Mouse (Mus musculus) erythroid progenitor cell, adult 5-6 weeks (primary cell): ENCODE measurements around the gene Tcp11. TPM values are rescaled to one million over a fixed set of nuclear protein-coding genes. Genes with fewer than 3 reads are reported as not detected.
A peak's percentile ranks its signal among the peaks of the same experiment; 100 is the strongest.

Source experiments
- ATAC-seq: replicated peaks from 2 replicates; pipeline ENCODE4 v1.8.0; 2016; ENCODE audit warnings: moderate number of reproducible peaks, mild to moderate bottlenecking, moderate TSS enrichment, inconsistent platforms; ENCODE audit not compliant: poor library complexity, low FRiP score, severe bottlenecking
- total RNA-seq, 2 experiments: library from RNA; stranded (forward) in 1 of 2; stranded (reverse) in 1 of 2; fragments of 150-400 nt in 1 of 2; fragments of 186-747, 209-891 nt in 1 of 2; gene quantifications; 2 replicates each; pipeline versions ENCODE4 v1.2.3 to v1.2.4; 2015 to 2017; ENCODE audit warnings: low replicate concordance in 2 of 2

The Tcp11 gene
- not detected in 2 replicates for total RNA-seq (2015; ENCODE audit: low replicate concordance)
- not detected in 2 replicates for total RNA-seq (2017; ENCODE audit: low replicate concordance)

- peak; percentile 44; the same call in 1 of the 2 replicates for ATAC-seq
Observed at GRCm38 (mm10) chr17:28080045-28080816, at the start of gene Tcp11. Gene Tcp11, minus strand, starts transcription at chr17:28080639.

GRCm38 (mm10) chr17:28129796-28130195 lies 49.4 kb upstream of the Tcp11 start:
- no peak for ATAC-seq

- no peak for ATAC-seq
Observed at GRCm38 (mm10) chr17:28124368-28124767, 43.9 kb upstream of the Tcp11 start.

- no peak for ATAC-seq
Observed at GRCm38 (mm10) chr17:28123627-28124026, 43.2 kb upstream of the Tcp11 start.

- no peak for ATAC-seq
Observed at GRCm38 (mm10) chr17:28122949-28123348, 42.5 kb upstream of the Tcp11 start.

- ATAC-seq = no peak
Observed at GRCm38 (mm10) chr17:28120460-28120859, 40.0 kb upstream of the Tcp11 start.

- no peak for ATAC-seq
Observed at GRCm38 (mm10) chr17:28117451-28118209, 37.2 kb upstream of the Tcp11 start.

GRCm38 (mm10) chr17:28116335-28116734 lies 35.9 kb upstream of the Tcp11 start:
- ATAC-seq = no peak

GRCm38 (mm10) chr17:28112266-28112665 lies 31.8 kb upstream of the Tcp11 start:
- ATAC-seq = no peak

- no peak for ATAC-seq
Observed at GRCm38 (mm10) chr17:28107275-28107674, 26.8 kb upstream of the Tcp11 start.

GRCm38 (mm10) chr17:28106352-28106751 lies 25.9 kb upstream of the Tcp11 start:
- no peak for ATAC-seq

GRCm38 (mm10) chr17:28104416-28104815 lies 24.0 kb upstream of the Tcp11 start:
- no peak for ATAC-seq

GRCm38 (mm10) chr17:28101902-28102319 lies 21.5 kb upstream of the Tcp11 start:
- ATAC-seq = no peak

GRCm38 (mm10) chr17:28101284-28101887 lies 20.9 kb upstream of the Tcp11 start:
- ATAC-seq = no peak

- ATAC-seq = no peak
Observed at GRCm38 (mm10) chr17:28100669-28101068, 20.2 kb upstream of the Tcp11 start.

GRCm38 (mm10) chr17:28099086-28099485 lies 18.6 kb upstream of the Tcp11 start:
- no peak for ATAC-seq

- no peak for ATAC-seq
Observed at GRCm38 (mm10) chr17:28097308-28097707, 16.9 kb upstream of the Tcp11 start.

- no peak for ATAC-seq
Observed at GRCm38 (mm10) chr17:28096418-28096817, 16.0 kb upstream of the Tcp11 start.

GRCm38 (mm10) chr17:28093837-28094236 lies 13.4 kb upstream of the Tcp11 start:
- ATAC-seq = no peak

GRCm38 (mm10) chr17:28092297-28092696 lies 11.9 kb upstream of the Tcp11 start:
- no peak for ATAC-seq

- no peak for ATAC-seq
Observed at GRCm38 (mm10) chr17:28088718-28089117, 8.3 kb upstream of the Tcp11 start.
